Mouse (Mus musculus) liver, embryonic 14.5 days (tissue): ENCODE measurements around the gene Cx3cl1.

Experiments used
- CTCF ChIP-seq: IDR thresholded peaks from 2 replicates; pipeline ENCODE4 v1.5.1; 2016; ENCODE audit warnings: antibody characterized with exemption, low read depth, control low read depth
- EP300 ChIP-seq: IDR thresholded peaks from 2 replicates; pipeline ENCODE4 v1.6.1; 2016; ENCODE audit warnings: antibody characterized with exemption, low read depth

GRCm38 (mm10) chr8:94771941-94772670, at the start of gene Cx3cl1:
- TF ChIP-seq CTCF (no peak), EP300 (no peak)
